Mouse (Mus musculus) forebrain, embryonic 14.5 days (tissue): ENCODE results near the gene Zfp420. TPM values are rescaled to one million over a fixed set of nuclear protein-coding genes. Genes with fewer than 3 reads are reported as not detected.

Source experiments
- ATAC-seq: fragments of 200-750 bp; cut with Nextera tagmentation; 2 replicates; pipeline ENCODE4 v1.8.0; 2017; ENCODE audit warnings: mild to moderate bottlenecking, moderate library complexity
- DNase-seq: peaks from one replicate; pipeline ENCODE4 v3.0.0-alpha.2; 2015; ENCODE audit warnings: low spot score
- H3K27ac ChIP-seq: fragments of 300-500 bp; sonication (generic); 2 replicates; pipeline ENCODE4 v1.5.1; 2014; ENCODE audit warnings: low read depth, mild to moderate bottlenecking, control low read depth, low read length, moderate library complexity
- H3K27me3 ChIP-seq: fragments of 300-500 bp; sonication (generic); replicated peaks from 2 replicates; pipeline ENCODE4 v1.6.1; 2014; ENCODE audit warnings: low read length, control low read depth, mixed read lengths; ENCODE audit not compliant: control insufficient read depth, insufficient read depth
- H3K36me3 ChIP-seq: fragments of 300-500 bp; sonication (generic); 2 replicates; pipeline ENCODE4 v1.6.1; 2014; ENCODE audit warnings: low read length, control low read depth; ENCODE audit not compliant: control insufficient read depth, insufficient read depth
- H3K4me1 ChIP-seq: fragments of 300-500 bp; sonication (generic); 2 replicates; pipeline ENCODE4 v1.6.1; 2014; ENCODE audit warnings: antibody characterized with exemption, low read length, control low read depth; ENCODE audit not compliant: control insufficient read depth, insufficient read depth
- H3K4me2 ChIP-seq: fragments of 300-500 bp; sonication (generic); 2 replicates; pipeline ENCODE4 v1.6.1; 2014; ENCODE audit warnings: mild to moderate bottlenecking, control low read depth, low read length
- H3K4me3 ChIP-seq: fragments of 300-500 bp; sonication (generic); 2 replicates; pipeline ENCODE4 v1.5.1; 2014; ENCODE audit warnings: low read depth, low read length, control low read depth
- H3K9ac ChIP-seq: fragments of 300-500 bp; sonication (generic); 2 replicates; pipeline ENCODE4 v1.6.1; 2014; ENCODE audit warnings: mild to moderate bottlenecking, low read length, control low read depth, moderate library complexity
- H3K9me3 ChIP-seq: fragments of 300-500 bp; sonication (generic); replicated peaks from 2 replicates; pipeline ENCODE4 v1.6.1; 2016; ENCODE audit warnings: low read length, control low read depth, mixed read lengths; ENCODE audit not compliant: control insufficient read depth
- WGBS: fragments of 180-500 bp; shearing (Covaris S2); extraction: QIAGEN DNeasy Blood & Tissue Kit; methylation state at CpG from one replicate; pipeline ENCODE4 v1.1.7; 2014; 5-methylcytosine and 5-hydroxymethylcytosine counted together
- polyA plus RNA-seq: library from polyadenylated mRNA; unstranded; fragments of >200 nt; fragmentation: Nextera tagmentation; extraction: Ambion mirVana; gene quantifications from 2 replicates; pipeline ENCODE4 v1.2.1, GENCODE M21; 2014

Zfp420 gene
- polyA plus RNA-seq = 16.5 and 21.6 TPM in 2 replicates

DNA sequence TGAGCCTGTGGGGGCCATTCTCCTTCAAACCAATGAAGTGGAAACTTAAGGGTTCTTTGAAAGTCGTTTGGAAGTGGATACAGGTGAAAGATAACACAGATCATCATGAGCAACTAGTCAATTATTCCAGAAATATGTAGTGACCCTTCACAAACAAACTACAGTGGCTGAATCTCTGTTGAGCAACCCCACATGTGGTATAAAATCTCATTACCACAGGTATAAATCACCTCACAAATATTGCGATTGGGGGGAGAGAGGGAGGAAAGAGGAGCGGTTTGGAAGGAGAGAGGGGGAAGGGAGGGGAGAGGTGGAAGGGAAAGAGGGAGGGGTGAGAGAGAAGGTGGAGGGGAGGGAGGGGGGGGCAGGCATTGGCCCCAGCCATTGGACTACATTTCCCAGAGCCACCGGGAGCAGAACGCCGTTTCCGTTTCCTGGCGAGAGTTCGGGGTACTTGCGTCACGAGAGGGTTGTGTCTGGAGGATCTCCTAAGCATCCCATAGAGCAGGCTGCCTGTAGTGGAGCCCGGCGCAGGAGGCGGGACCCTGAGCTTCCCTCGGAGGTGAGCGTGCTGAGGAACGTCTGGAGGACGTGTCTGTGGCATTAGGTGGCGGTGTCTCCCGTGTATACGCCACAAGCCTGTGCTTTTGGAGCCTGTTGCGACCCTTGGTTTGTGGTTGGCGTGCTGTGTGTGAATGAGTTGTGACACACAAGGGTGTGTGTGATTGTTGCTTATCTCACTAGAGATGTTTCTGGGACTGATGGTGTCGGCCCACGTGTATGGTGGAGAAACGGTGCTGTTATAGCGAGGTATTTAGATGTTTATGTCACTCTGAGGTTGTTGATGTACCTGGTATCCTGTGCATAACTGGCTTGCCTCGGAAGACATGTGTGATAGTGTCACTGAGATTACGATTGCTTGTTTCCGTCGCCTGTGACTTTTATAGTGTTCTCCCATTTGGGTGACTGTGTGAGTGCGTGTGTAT lies at the start of gene Zfp420:
Zfp420 (plus strand) TSS at position 448 of the 986 bp plus-strand sequence.
- peak; percentile 98 for DNase-seq
- H3K27ac ChIP-seq = peak within 1 kb of the TSS; percentile 52; the same call in 1 of the 2 replicates
- no peaks in the 10 kb centered on the region for H3K36me3 ChIP-seq
- H3K4me2 ChIP-seq = peak within 1 kb of the TSS; percentile 55
- peaks cover 6% of the 10 kb centered on the region; the same call in 1 of the 2 replicates for H3K4me1 ChIP-seq
- H3K9ac ChIP-seq = peak within 1 kb of the TSS; percentile 60
- H3K4me3 ChIP-seq = peak within 1 kb of the TSS; percentile 47
- no peaks in the 10 kb centered on the region for H3K27me3 ChIP-seq
- 6% methylated on average over 32 of the region's 32 CpGs for WGBS
- peak; percentile 99 for ATAC-seq
- no peaks in the 10 kb centered on the region for H3K9me3 ChIP-seq

GRCm38 (mm10) chr7:29812244-29812643 lies 47.5 kb upstream of the Zfp420 start:
- DNase-seq = no peak
- 91% methylated on average over 1 of the region's 1 CpGs for WGBS

GRCm38 (mm10) chr7:29814381-29814780 lies 45.4 kb upstream of the Zfp420 start:
- no peak for DNase-seq
- Histone ChIP-seq H3K9ac (no peak overlapping the region), H3K36me3 (no peaks in the 10 kb centered on the region), H3K4me1 (peaks cover 19% of the 10 kb centered on the region; the same call in 1 of the 2 replicates), H3K27ac (no peak overlapping the region), H3K27me3 (no peaks in the 10 kb centered on the region), H3K4me2 (peak overlapping the region; percentile 83), H3K4me3 (no peak overlapping the region), H3K9me3 (no peaks in the 10 kb centered on the region)
- WGBS = 89% methylated on average over 2 of the region's 2 CpGs
- ATAC-seq = no peak

More at GRCm38 (mm10) chr7:29812244-29812643, 47.5 kb upstream of the Zfp420 start:
- H3K27ac ChIP-seq = no peak overlapping the region
- no peaks in the 10 kb centered on the region for H3K27me3 ChIP-seq
- H3K4me1 ChIP-seq = peaks cover 13% of the 10 kb centered on the region; the same call in 1 of the 2 replicates
- no peaks in the 10 kb centered on the region; the same call in 1 of the 2 replicates for H3K9me3 ChIP-seq
- ATAC-seq = no peak
- no peak overlapping the region for H3K9ac ChIP-seq
- no peak overlapping the region for H3K4me2 ChIP-seq
- H3K36me3 ChIP-seq = no peaks in the 10 kb centered on the region
- no peak overlapping the region for H3K4me3 ChIP-seq

GRCm38 (mm10) chr7:29815061-29815784 lies 44.6 kb upstream of the Zfp420 start:
- Histone ChIP-seq H3K4me2 (peak overlapping the region; percentile 83), H3K27ac (peak overlapping the region; percentile 4; the same call in 1 of the 2 replicates), H3K36me3 (no peaks in the 10 kb centered on the region), H3K9ac (peak overlapping the region; percentile 76), H3K4me1 (peaks cover 20% of the 10 kb centered on the region; the same call in 1 of the 2 replicates), H3K9me3 (no peaks in the 10 kb centered on the region), H3K27me3 (no peaks in the 10 kb centered on the region), H3K4me3 (peak overlapping the region; percentile 72)
- peak; percentile 35 for ATAC-seq
- no peak for DNase-seq
- WGBS = 2% methylated on average over 12 of the region's 12 CpGs

DNA sequence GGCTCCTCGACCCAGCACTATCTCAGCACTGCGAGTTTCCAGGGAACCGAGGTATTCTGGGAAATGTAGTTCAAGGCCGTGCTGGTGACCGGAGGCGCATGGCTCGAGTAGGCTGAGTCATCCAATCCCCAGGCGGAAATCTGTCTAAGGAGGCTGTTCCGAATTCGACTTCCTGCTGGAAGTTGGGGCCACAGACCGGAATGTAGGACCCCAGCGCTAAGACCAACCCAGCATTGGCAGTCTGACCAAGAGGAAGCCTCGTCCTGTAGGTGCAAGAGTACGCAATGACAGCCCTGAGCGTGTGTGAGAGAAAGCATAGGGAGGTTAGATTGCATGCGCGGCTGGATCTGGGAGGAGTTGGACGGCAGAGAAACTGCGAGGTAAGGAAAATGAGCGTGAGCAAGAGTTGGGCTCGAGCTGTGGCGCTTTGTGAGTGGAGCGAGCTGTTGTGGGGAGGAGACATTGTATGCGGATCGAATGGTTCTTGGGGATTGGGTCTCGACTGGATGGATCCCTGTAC lies 43.8 kb upstream of the Zfp420 start, which contains the start of gene Zfp790:
Zfp790 (plus strand) TSS at position 205 of the 520 bp plus-strand sequence.
- Histone ChIP-seq H3K4me1 (peaks cover 20% of the 10 kb centered on the region; the same call in 1 of the 2 replicates), H3K9ac (peak within 1 kb of the TSS; percentile 76), H3K9me3 (no peaks in the 10 kb centered on the region), H3K4me2 (peak within 1 kb of the TSS; percentile 83), H3K36me3 (0 out of 2 replicates have a peak, but pooled peaks cover 2% of the 10 kb centered on the region), H3K27me3 (no peaks in the 10 kb centered on the region), H3K4me3 (peak within 1 kb of the TSS; percentile 72), H3K27ac (peak within 1 kb of the TSS; percentile 78)
- DNase-seq (peak; percentile 98), ATAC-seq (peak; percentile 95)
- under 1% methylated on average over 26 of the region's 26 CpGs for WGBS

DNA sequence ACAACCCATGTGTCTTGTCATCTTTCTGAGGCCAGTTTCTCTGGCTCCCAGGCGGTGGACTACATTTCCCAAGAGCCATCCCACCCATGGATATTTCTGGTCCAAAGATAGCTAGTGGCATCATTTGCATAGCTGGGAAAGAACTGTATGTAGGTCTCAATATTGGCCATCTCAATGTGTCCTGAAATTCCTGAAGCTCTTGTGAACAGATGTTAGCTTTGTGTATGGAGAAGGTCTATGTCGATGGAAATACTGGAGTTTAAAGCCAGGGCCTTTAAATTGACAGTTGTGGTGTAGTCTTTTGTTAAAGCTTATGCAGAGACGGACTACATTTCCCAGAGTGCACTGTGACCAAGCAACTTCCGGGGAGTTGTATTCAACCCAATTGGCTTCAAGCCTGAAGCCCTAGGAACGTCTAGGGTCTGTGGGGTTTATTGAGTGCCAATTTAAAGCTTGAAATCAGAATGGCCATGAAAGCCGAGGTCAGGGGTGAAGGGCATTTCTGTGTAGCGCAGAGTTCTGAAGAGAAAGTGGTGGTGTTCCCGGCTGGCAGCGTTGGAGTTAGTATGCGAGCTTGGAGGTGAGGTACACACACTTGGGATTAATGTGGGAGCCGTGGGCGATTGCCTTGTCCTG lies 41.0 kb upstream of the Zfp420 start:
- H3K27ac ChIP-seq = peak overlapping the region; percentile 63
- H3K4me1 ChIP-seq = peaks cover 20% of the 10 kb centered on the region; the same call in 1 of the 2 replicates
- peak overlapping the region; percentile 50 for H3K4me3 ChIP-seq
- peak; percentile 97 for DNase-seq
- H3K36me3 ChIP-seq = peaks cover 21% of the 10 kb centered on the region
- peak overlapping the region; percentile 50 for H3K4me2 ChIP-seq
- 5% methylated on average over 12 of the region's 12 CpGs for WGBS
- no peaks in the 10 kb centered on the region for H3K27me3 ChIP-seq
- no peaks in the 10 kb centered on the region for H3K9me3 ChIP-seq
- peak overlapping the region; percentile 58 for H3K9ac ChIP-seq
- peak; percentile 83 for ATAC-seq

DNA sequence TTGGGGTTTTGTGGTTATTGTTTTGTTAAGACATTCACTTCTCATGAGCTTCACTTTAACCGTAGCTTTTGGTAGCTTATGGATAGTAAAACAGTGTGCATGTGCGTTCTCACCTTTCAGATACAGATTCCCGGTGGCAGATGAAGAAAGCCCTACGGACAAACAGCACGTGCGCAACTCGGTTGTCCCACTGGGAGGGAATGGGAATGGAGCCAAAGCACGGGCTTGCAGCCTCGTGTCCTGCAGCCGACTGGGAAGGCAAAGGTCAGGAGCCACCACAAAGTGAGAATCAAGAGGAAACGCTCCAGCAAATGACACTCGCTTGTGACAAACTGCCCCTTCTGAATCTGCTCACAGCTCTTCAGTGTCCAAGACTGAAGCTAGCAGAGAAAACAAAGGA lies 31.8 kb upstream of the Zfp420 start:
- Histone ChIP-seq H3K36me3 (peaks cover 88% of the 10 kb centered on the region), H3K4me2 (no peak overlapping the region), H3K27ac (no peak overlapping the region), H3K4me1 (no peaks in the 10 kb centered on the region), H3K27me3 (no peaks in the 10 kb centered on the region), H3K9me3 (no peaks in the 10 kb centered on the region), H3K4me3 (no peak overlapping the region), H3K9ac (no peak overlapping the region)
- 96% methylated on average over 12 of the region's 12 CpGs for WGBS
- ATAC-seq (no peak), DNase-seq (no peak)

DNA sequence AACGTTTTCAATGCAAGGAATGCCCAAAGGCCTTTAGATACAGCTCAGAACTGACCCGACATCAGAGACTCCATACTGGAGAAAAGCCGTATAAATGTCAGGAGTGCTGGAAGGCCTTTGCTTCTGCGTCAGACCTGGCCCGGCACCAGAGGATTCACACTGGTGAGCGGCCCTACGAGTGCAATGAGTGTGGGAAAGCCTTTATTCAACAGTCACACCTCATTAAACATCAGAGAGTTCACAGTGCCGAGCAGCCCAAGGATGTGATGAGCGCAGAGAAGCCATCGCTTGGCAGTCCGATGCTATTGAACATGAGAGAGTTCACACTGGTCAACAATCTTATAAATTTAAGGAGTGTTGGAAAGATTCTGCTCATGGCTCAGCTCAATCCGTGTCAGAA lies 30.0 kb upstream of the Zfp420 start:
- H3K27ac ChIP-seq = no peak overlapping the region
- 86% methylated on average over 12 of the region's 12 CpGs for WGBS
- DNase-seq (no peak), ATAC-seq (no peak)
- H3K4me3 ChIP-seq = no peak overlapping the region
- H3K9ac ChIP-seq = no peak overlapping the region
- no peaks in the 10 kb centered on the region for H3K9me3 ChIP-seq
- H3K27me3 ChIP-seq = no peaks in the 10 kb centered on the region
- peaks cover 77% of the 10 kb centered on the region for H3K36me3 ChIP-seq
- H3K4me1 ChIP-seq = no peaks in the 10 kb centered on the region
- H3K4me2 ChIP-seq = no peak overlapping the region
